Mouse (Mus musculus) heart, postnatal 0 days (tissue): ENCODE measurements at regions not wholly inside any gene's neighbourhood (a gene's known extent, or its start where the extent isn't known, plus 50 kb on each side); places are given as distances from the start of the nearest gene placed in this dataset.

ENCODE experiments used
- ATAC-seq: fragments of 200-750 bp; cut with Nextera tagmentation; 2 replicates; pipeline ENCODE4 v1.8.0; 2017; ENCODE audit warnings: low read depth, moderate number of reproducible peaks, moderate library complexity; ENCODE audit not compliant: insufficient read depth
- DNase-seq: peaks from one replicate; pipeline ENCODE4 v3.0.0-alpha.2; 2016; ENCODE audit warnings: low spot score
- H3K27ac ChIP-seq: fragments of 300-500 bp; sonication (generic); 2 replicates; pipeline ENCODE4 v1.5.1; 2014; ENCODE audit warnings: low read depth, mild to moderate bottlenecking
- H3K27me3 ChIP-seq: fragments of 300-500 bp; sonication (generic); 2 replicates; pipeline ENCODE4 v1.6.1; 2014; ENCODE audit warnings: low read length, mixed read lengths; ENCODE audit not compliant: control insufficient read depth, insufficient read depth
- H3K36me3 ChIP-seq: fragments of 300-500 bp; sonication (generic); replicated peaks from 2 replicates; pipeline ENCODE4 v1.6.1; 2014; ENCODE audit warnings: low read length, mixed read lengths; ENCODE audit not compliant: control insufficient read depth, insufficient read depth
- H3K4me1 ChIP-seq: fragments of 300-500 bp; sonication (generic); 2 replicates; pipeline ENCODE4 v1.6.1; 2014; ENCODE audit warnings: antibody characterized with exemption; ENCODE audit not compliant: control insufficient read depth, insufficient read depth
- H3K4me2 ChIP-seq: fragments of 300-500 bp; sonication (generic); 2 replicates; pipeline ENCODE4 v1.6.1; 2014; ENCODE audit warnings: low read depth, mild to moderate bottlenecking, low read length, moderate library complexity
- H3K4me3 ChIP-seq: fragments of 300-500 bp; sonication (generic); 2 replicates; pipeline ENCODE4 v1.5.1; 2014; ENCODE audit warnings: low read depth, low read length
- H3K9ac ChIP-seq: fragments of 300-500 bp; sonication (generic); replicated peaks from 2 replicates; pipeline ENCODE4 v1.6.1; 2014; ENCODE audit warnings: low read depth, low read length, mixed read lengths
- H3K9me3 ChIP-seq: fragments of 300-500 bp; sonication (generic); replicated peaks from 2 replicates; pipeline ENCODE4 v1.6.1; 2016; ENCODE audit warnings: low read length; ENCODE audit not compliant: control insufficient read depth
- CTCF ChIP-seq: IDR thresholded peaks from 2 replicates; pipeline ENCODE4 v1.5.1; 2016; ENCODE audit warnings: antibody characterized with exemption, control low read depth, low read depth
- EP300 ChIP-seq: IDR thresholded peaks from 2 replicates; pipeline ENCODE4 v1.6.1; 2016; ENCODE audit warnings: antibody characterized with exemption, low read depth
- WGBS: fragments of 180-500 bp; shearing (Covaris S2); extraction: QIAGEN DNeasy Blood & Tissue Kit; methylation state at CpG from one replicate; pipeline ENCODE4 v1.1.7; 2014; 5-methylcytosine and 5-hydroxymethylcytosine counted together

- DNase-seq (no peak), ATAC-seq (no peak)
- no peak overlapping the region for H3K27ac ChIP-seq
- H3K9ac ChIP-seq: no peak overlapping the region
- no peak for TF ChIP-seq EP300
- TF ChIP-seq CTCF: no peak
- no peaks in the 10 kb centered on the region for H3K9me3 ChIP-seq
- no peaks in the 10 kb centered on the region for H3K27me3 ChIP-seq
- no peak overlapping the region for H3K4me3 ChIP-seq
- WGBS: 68% methylated on average over 6 of the region's 6 CpGs
- H3K4me1 ChIP-seq: no peaks in the 10 kb centered on the region
- no peaks in the 10 kb centered on the region for H3K36me3 ChIP-seq
- no peak overlapping the region for H3K4me2 ChIP-seq
Observed at GRCm38 (mm10) chr7:72900816-72901215, 474.5 kb upstream of the Rgma start.

GRCm38 (mm10) chr7:72905891-72906290, 469.4 kb upstream of the Rgma start:
- 56% methylated on average over 2 of the region's 2 CpGs for WGBS
- DNase-seq (no peak), ATAC-seq (no peak)
- H3K4me1 ChIP-seq: no peaks in the 10 kb centered on the region
- no peaks in the 10 kb centered on the region for H3K27me3 ChIP-seq
- no peak overlapping the region for H3K4me2 ChIP-seq
- TF ChIP-seq EP300 (no peak), CTCF (no peak)
- no peaks in the 10 kb centered on the region for H3K36me3 ChIP-seq
- H3K9me3 ChIP-seq: no peaks in the 10 kb centered on the region
- H3K27ac ChIP-seq: no peak overlapping the region
- H3K4me3 ChIP-seq: no peak overlapping the region
- no peak overlapping the region for H3K9ac ChIP-seq

GRCm38 (mm10) chr7:72906536-72906935, 468.8 kb upstream of the Rgma start:
- WGBS: 78% methylated on average over 4 of the region's 4 CpGs
- no peaks in the 10 kb centered on the region for H3K36me3 ChIP-seq
- H3K4me1 ChIP-seq: no peaks in the 10 kb centered on the region
- no peak for ATAC-seq
- TF ChIP-seq EP300 (no peak), CTCF (no peak)
- H3K27ac ChIP-seq: no peak overlapping the region
- H3K27me3 ChIP-seq: no peaks in the 10 kb centered on the region
- no peak overlapping the region for H3K4me3 ChIP-seq
- no peak overlapping the region for H3K4me2 ChIP-seq
- DNase-seq: no peak
- no peak overlapping the region for H3K9ac ChIP-seq
- no peaks in the 10 kb centered on the region for H3K9me3 ChIP-seq

DNA sequence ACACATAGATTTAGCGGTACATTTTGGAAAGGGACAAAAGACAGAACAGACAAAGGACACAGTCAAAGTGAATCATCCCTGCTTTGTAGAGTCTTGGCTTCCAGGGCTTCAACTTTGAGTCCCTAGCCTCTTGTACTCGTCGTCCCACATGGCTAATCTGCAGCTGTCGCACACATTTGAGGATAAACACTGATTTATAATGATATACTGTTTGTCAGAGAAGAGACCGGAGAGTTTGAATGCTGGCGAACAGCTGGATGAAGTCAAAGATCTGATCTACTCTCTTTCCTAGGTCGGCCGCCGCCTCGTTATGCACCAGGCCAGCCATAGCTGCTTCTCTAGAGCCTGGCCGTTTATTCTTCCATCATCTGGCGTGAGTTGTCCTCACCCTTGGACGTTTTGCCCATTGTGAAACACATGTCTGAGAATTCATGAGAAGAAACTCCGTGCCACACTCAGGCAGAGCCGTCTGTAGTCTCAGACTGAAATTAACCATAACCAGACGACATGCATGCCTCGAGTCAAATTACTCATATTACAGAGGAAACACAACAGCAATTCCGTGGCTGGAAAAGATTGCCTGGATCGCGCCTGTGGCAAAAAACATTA, 448.4 kb upstream of the Rgma start:
- no peaks in the 10 kb centered on the region for H3K27me3 ChIP-seq
- H3K27ac ChIP-seq: no peak overlapping the region
- no peak for TF ChIP-seq EP300
- DNase-seq (no peak), ATAC-seq (no peak)
- no peaks in the 10 kb centered on the region for H3K9me3 ChIP-seq
- H3K4me2 ChIP-seq: no peak overlapping the region
- H3K4me3 ChIP-seq: no peak overlapping the region
- 79% methylated on average over 20 of the region's 20 CpGs for WGBS
- H3K4me1 ChIP-seq: no peaks in the 10 kb centered on the region
- no peaks in the 10 kb centered on the region for H3K36me3 ChIP-seq
- no peak overlapping the region for H3K9ac ChIP-seq

DNA sequence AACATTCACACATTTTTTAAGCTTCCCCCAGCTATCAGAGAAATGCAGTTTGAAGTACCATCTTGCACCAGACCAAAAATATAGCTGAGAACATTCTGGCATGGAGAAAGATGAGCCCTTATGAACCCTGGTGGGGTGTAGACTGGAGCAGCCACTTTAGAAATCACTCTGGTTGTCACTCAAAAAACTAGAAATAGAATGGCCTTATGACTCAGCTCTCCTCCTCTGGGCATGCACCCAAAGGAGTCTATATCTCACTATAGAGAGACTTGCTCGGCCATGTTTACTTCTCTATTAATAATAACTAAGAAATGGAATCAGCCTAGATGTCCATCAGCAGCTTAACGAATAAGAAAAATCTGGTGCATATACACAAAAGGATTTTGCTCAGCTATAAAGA, 436.5 kb upstream of the Rgma start:
- Histone ChIP-seq H3K4me1 (0 out of 2 replicates have a peak, but pooled peaks cover 6% of the 10 kb centered on the region), H3K9ac (no peak overlapping the region), H3K36me3 (no peaks in the 10 kb centered on the region), H3K4me3 (no peak overlapping the region), H3K4me2 (no peak overlapping the region), H3K27ac (no peak overlapping the region; the same call in 1 of the 2 replicates), H3K27me3 (no peaks in the 10 kb centered on the region), H3K9me3 (no peaks in the 10 kb centered on the region)
- WGBS: 20% methylated on average over 2 of the region's 2 CpGs
- TF ChIP-seq CTCF (no peak), EP300 (no peak; the same call in 1 of the 2 replicates)
- ATAC-seq: peak; percentile 96
- DNase-seq: peak; percentile 87

GRCm38 (mm10) chr7:72947531-72947930, 427.8 kb upstream of the Rgma start:
- Histone ChIP-seq H3K4me2 (no peak overlapping the region), H3K27ac (no peak overlapping the region), H3K9ac (no peak overlapping the region), H3K27me3 (no peaks in the 10 kb centered on the region), H3K9me3 (no peaks in the 10 kb centered on the region), H3K4me1 (no peaks in the 10 kb centered on the region), H3K36me3 (no peaks in the 10 kb centered on the region), H3K4me3 (no peak overlapping the region)
- ATAC-seq (no peak), DNase-seq (no peak)
- WGBS: 79% methylated on average over 1 of the region's 1 CpGs
- TF ChIP-seq EP300: no peak
- no peak for TF ChIP-seq CTCF
